Mouse (Mus musculus) heart, postnatal 14 days (tissue): Measurements from ENCODE around the gene Ccdc62. TPM values are rescaled to one million over a fixed set of nuclear protein-coding genes. Genes with fewer than 3 reads are reported as not detected.

Source experiments
- DNase-seq, 2 experiments: peaks; one replicate each; pipeline ENCODE4 v3.0.0; 2021 to 2022
- intact Hi-C: fragments of 180-260 bp; cut with DNase I; formaldehyde crosslinking; loops from one replicate; pipeline ENCODE4 v1.15.1; 2025
- microRNA-seq, 2 experiments: library from miRNA; unstranded; fragments of <30 nt; microRNA quantifications; one replicate each; pipeline ENCODE4 v1.2.0; 2021 to 2022
- total RNA-seq, 2 experiments: library from RNA; stranded (reverse); gene quantifications; 2 replicates each; pipeline ENCODE4 v1.2.3; 2021

Ccdc62 gene
- total RNA-seq, 2 experiments from 2014 or later: 1.7 to 2.2 TPM

GRCm38 (mm10) chr5:124017941-124018340 is 87.5 kb downstream of the Ccdc62 start:
- intact Hi-C loops: no loop called here
- no peak for DNase-seq

GRCm38 (mm10) chr5:124018651-124019050 is 88.2 kb downstream of the Ccdc62 start:
- DNase-seq: no peak
- intact Hi-C loops: no loop called here

Small RNA genes lying within 50 kb of the gene (microRNA-seq; reads per million reads assigned to microRNA genes)
- gene Mir7032: 0.27 to 1.1 reads per million in 2 experiments

Other genes starting within 250 kb of the Ccdc62 start
- gene Clip1, start 246.1 kb upstream of the Ccdc62 start, total RNA-seq: 100 to 1,000 TPM; 118 to 125 TPM
- gene Zcchc8, start 209.6 kb upstream of the Ccdc62 start, total RNA-seq: 10 to 100 TPM; 30.9 to 35.7 TPM
- gene Rsrc2, start 181.3 kb upstream of the Ccdc62 start, total RNA-seq: 10 to 100 TPM; 48.9 to 50.9 TPM
- gene Kntc1, start 181.0 kb upstream of the Ccdc62 start, total RNA-seq: 1 to 10 TPM; 3.4 to 4.9 TPM
- under 1 TPM; 0.17 to 0.19 TPM for gene Hcar2, start 65.2 kb upstream of the Ccdc62 start, total RNA-seq
- gene Hcar1, start 50.7 kb upstream of the Ccdc62 start, total RNA-seq: under 1 TPM; 0.54 to 0.79 TPM
- 10 to 100 TPM; 40.8 to 47.0 TPM for gene Denr, start 23.5 kb upstream of the Ccdc62 start, total RNA-seq
- under 1 TPM; 0.71 to 0.76 TPM for gene Gm43518, start 3.3 kb upstream of the Ccdc62 start, total RNA-seq
- gene Hip1r, start 42.9 kb downstream of the Ccdc62 start, total RNA-seq: 10 to 100 TPM; 23.2 to 25.0 TPM
- 10 to 100 TPM; 22.2 to 22.7 TPM for gene Vps37b, start 101.6 kb downstream of the Ccdc62 start, total RNA-seq
- gene Abcb9, start 165.1 kb downstream of the Ccdc62 start, total RNA-seq: 1 to 10 TPM; 7.8 to 9.9 TPM
- gene Ogfod2, start 181.6 kb downstream of the Ccdc62 start, total RNA-seq: 10 to 100 TPM; 13.0 to 13.3 TPM
- gene Arl6ip4, start 185.4 kb downstream of the Ccdc62 start, total RNA-seq: 10 to 100 TPM; 42.1 to 49.0 TPM